8 mouse cellular contexts compared by ENCODE assay signal in the genomic region with DNA sequence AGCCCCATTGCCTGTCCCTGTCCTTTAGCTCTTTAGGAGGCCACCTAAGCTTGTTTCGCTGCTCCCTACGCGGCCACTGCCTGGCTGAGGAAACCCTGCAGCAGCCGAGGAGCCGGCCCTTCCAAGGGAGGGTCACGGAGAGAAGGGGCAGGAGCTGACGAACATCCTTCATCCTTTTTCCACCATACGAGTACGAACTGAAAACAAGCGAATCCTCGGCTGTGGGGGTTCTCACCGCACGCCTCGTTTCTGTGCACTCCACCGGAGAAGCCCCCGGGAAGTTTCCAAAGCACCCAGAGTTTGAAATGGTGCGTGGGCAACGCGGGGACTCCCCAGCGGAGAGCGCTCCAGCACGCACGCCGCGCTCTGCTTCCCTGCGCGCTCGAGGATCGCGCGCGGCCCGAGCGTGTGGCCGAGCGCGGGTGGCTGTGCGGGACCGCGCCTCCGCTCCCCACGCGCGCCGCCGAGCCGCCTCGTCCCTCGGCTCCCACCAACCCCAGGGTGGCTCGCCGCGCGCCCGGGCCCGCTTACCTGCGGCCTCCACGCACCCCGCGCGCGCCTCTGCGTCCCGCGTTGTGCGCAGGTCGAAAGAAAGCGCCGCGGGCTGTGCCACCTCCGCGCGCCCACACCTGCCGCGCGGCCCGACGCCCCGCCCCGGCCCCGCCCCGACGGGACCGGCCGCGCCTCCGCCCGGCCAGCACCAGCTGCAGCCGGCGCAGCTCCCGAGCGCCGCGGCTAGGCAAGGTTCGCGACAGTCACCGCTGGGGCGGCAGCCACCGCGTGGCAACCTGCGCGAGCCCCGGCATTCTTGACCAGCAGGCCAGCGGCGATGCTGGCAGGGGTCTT. TPM values are rescaled to one million over a fixed set of nuclear protein-coding genes. Genes with fewer than 3 reads are reported as not detected.
A peak's percentile ranks its signal among the peaks of the same experiment; 100 is the strongest.
DNase-seq lines count a peak whose midpoint lies in the region; ATAC-seq and TF ChIP-seq lines count a peak whose summit lies in the region.

No protein-coding gene starts in this region.

- H3K27ac ChIP-seq in embryonic facial prominence, embryonic 15.5 days (replicated peaks) = peak overlapping the region; percentile 77
- peak overlapping the region; percentile 36; the same call in 1 of the 2 replicates for H3K27ac ChIP-seq in lung, embryonic 14.5 days (ENCODE audit: low read depth)

- H3K27me3 ChIP-seq in E14TG2a.4 (ENCODE audit: insufficient read depth, low read length) = peaks cover 25% of the 10 kb centered on the region
- H3K27me3 ChIP-seq in embryonic facial prominence, embryonic 15.5 days = peaks cover 25% of the 10 kb centered on the region
- H3K27me3 ChIP-seq in lung, embryonic 14.5 days (ENCODE audit: insufficient read depth, low read length) = peaks cover 29% of the 10 kb centered on the region

- TF ChIP-seq CTCF in E14TG2a.4 (conservative IDR thresholded peaks at IDR 0.05; ENCODE audit: low read length) = no peak
- TF ChIP-seq CTCF in brain, embryonic 14.5 days (IDR thresholded peaks at IDR 0.05; ENCODE audit: borderline replicate concordance, extremely low read depth, insufficient read depth, insufficient read length) = no peak
- TF ChIP-seq CTCF in lung, embryonic 14.5 days (IDR thresholded peaks at IDR 0.05; ENCODE audit: low read depth) = no peak

- H3K4me3 ChIP-seq in E14TG2a.4 (replicated peaks; ENCODE audit: low read length) = peak overlapping the region; percentile 84
- peak overlapping the region; percentile 61 for H3K4me3 ChIP-seq in embryonic facial prominence, embryonic 15.5 days (replicated peaks)
- peak overlapping the region; percentile 64 for H3K4me3 ChIP-seq in lung, embryonic 14.5 days (ENCODE audit: low read depth, low read length)

- peak; percentile 89 for ATAC-seq in embryonic facial prominence, embryonic 15.5 days (ENCODE audit: insufficient number of reproducible peaks, low FRiP score, low TSS enrichment, low read depth)
- peak; percentile 73 to 78 for ATAC-seq in hematopoietic stem cell, adult 5-6 weeks (replicated peaks in 1 of 2; ENCODE audit: insufficient read depth in 1 of 2, low FRiP score in 2 of 2, low TSS enrichment in 1 of 2, low read depth in 1 of 2, poor library complexity in 2 of 2, severe bottlenecking in 2 of 2)
- peak; percentile 96 for ATAC-seq in lung, embryonic 14.5 days (ENCODE audit: insufficient read depth)

- peak overlapping the region; percentile 37 for H3K9ac ChIP-seq in embryonic facial prominence, embryonic 15.5 days
- peak overlapping the region; percentile 61 for H3K9ac ChIP-seq in lung, embryonic 14.5 days

- TF ChIP-seq POLR2A in brain, embryonic 14.5 days (IDR thresholded peaks at IDR 0.05; ENCODE audit: borderline replicate concordance, extremely low read depth, insufficient read depth, insufficient read length, poor library complexity, severe bottlenecking) = 0 out of 2 replicates have a peak, but pooled peaks have one; percentile 19

- H3K4me1 ChIP-seq in E14TG2a.4 (replicated peaks; ENCODE audit: low read depth, low read length) = peaks cover 4% of the 10 kb centered on the region; the same call in 1 of the 2 replicates
- peaks cover 8% of the 10 kb centered on the region for H3K4me1 ChIP-seq in embryonic facial prominence, embryonic 15.5 days
- H3K4me1 ChIP-seq in lung, embryonic 14.5 days (ENCODE audit: insufficient read depth) = no peaks in the 10 kb centered on the region

- DNase-seq in brain, embryonic 14.5 days (ENCODE audit: low read depth) = peak; percentile 77
- DNase-seq in layer of hippocampus, adult 9-11 months = peak; percentile 28
- DNase-seq in lung, embryonic 14.5 days = peak; percentile 72
- peak; percentile 13 for DNase-seq in ovary, postnatal 10 days (ENCODE audit: low spot score)
- peak; percentile 46 to 60 for DNase-seq in thymus, postnatal 36 days

- under 1% methylated on average over 96 of the region's 104 CpGs for WGBS in embryonic facial prominence, embryonic 15.5 days
- under 1% methylated on average over 100 of the region's 104 CpGs for WGBS in lung, embryonic 14.5 days

- peak overlapping the region; percentile 92 for H3K4me2 ChIP-seq in embryonic facial prominence, embryonic 15.5 days (replicated peaks)
- H3K4me2 ChIP-seq in lung, embryonic 14.5 days = peak overlapping the region; percentile 88

- no peaks in the 10 kb centered on the region for H3K9me3 ChIP-seq in E14TG2a.4 (ENCODE audit: low read length)
- no peaks in the 10 kb centered on the region for H3K9me3 ChIP-seq in embryonic facial prominence, embryonic 15.5 days (replicated peaks)
- H3K9me3 ChIP-seq in lung, embryonic 14.5 days (ENCODE audit: low read depth, low read length) = no peaks in the 10 kb centered on the region

- no peaks in the 10 kb centered on the region for H3K36me3 ChIP-seq in E14TG2a.4 (ENCODE audit: insufficient read depth, low read length)
- H3K36me3 ChIP-seq in embryonic facial prominence, embryonic 15.5 days = no peaks in the 10 kb centered on the region
- no peaks in the 10 kb centered on the region for H3K36me3 ChIP-seq in lung, embryonic 14.5 days (ENCODE audit: insufficient read depth)

RNA-seq across cellular contexts. Expression of gene Ifne, which starts 58.1 kb away (rescaled TPM):
- not detected in 2 replicates for polyA plus RNA-seq in brain, embryonic 14.5 days (2012; rRNA removed)
- not detected in 2 replicates for polyA plus RNA-seq in embryonic facial prominence, embryonic 15.5 days (2015; fragmentation: Nextera tagmentation; extraction: Ambion mirVana)
- total RNA-seq in hematopoietic stem cell, adult 5-6 weeks (2017) = not detected in 2 replicates
- polyA plus RNA-seq in lung, embryonic 14.5 days (2014; fragmentation: Nextera tagmentation; extraction: Ambion mirVana) = not detected in 2 replicates

Comparison
In these comparisons a context has a peak if more than half of its experiments do, and no peak if none do; other contexts are left out.
1. Peak in every context shown above with its lines: DNase-seq, ATAC-seq, H3K4me3 ChIP-seq and H3K27ac ChIP-seq.
2. DNase-seq: peak in every context shown above with its lines; median percentile 77 in brain, embryonic 14.5 days; 72 in lung, embryonic 14.5 days; 53 in thymus, postnatal 36 days; 28 in layer of hippocampus, adult 9-11 months; 13 in ovary, postnatal 10 days.